ENCODE assay signal across 8 mouse cellular contexts in the genomic region with DNA sequence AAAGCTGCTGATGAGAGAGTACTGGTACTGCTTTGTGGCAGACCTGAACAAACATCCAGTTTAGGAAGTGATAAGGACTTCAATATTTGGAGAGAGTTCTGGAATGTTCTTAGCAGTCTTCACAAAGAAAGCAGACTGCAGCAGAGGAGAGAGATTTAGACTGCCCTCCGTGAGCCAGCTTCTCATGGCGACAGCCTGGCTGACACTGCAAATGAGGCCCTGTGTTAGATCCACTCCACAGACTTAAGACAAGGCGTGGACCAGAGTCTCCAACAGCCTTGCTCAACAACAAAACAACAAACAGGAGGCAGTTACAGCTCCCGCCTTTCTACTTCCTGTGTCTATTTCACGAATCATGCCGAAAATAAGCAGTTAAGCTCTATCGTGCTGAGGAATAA.
DNase-seq lines count a peak whose midpoint lies in the region; ATAC-seq and TF ChIP-seq lines count a peak whose summit lies in the region.

No protein-coding gene starts in this region.

- no peak overlapping the region; the same call in 1 of the 2 replicates for H3K4me2 ChIP-seq in forebrain, embryonic 12.5 days
- peak overlapping the region; percentile 28 for H3K4me2 ChIP-seq in intestine, embryonic 16.5 days (ENCODE audit: low read depth, low read length)
- H3K4me2 ChIP-seq in midbrain, postnatal 0 days (ENCODE audit: low read depth, low read length, poor library complexity, severe bottlenecking), result peak overlapping the region; percentile 35

- H3K4me3 ChIP-seq in layer of hippocampus, adult 2 months, result peak overlapping the region; percentile 51; the same call in 1 of the 2 replicates
- no peak overlapping the region for H3K4me3 ChIP-seq in forebrain, embryonic 12.5 days (replicated peaks)
- H3K4me3 ChIP-seq in intestine, embryonic 16.5 days (ENCODE audit: low read length), result peak overlapping the region; percentile 34; the same call in 1 of the 2 replicates
- H3K4me3 ChIP-seq in midbrain, postnatal 0 days (ENCODE audit: low read depth, low read length), result peak overlapping the region; percentile 32; the same call in 1 of the 2 replicates

- no peaks in the 10 kb centered on the region for H3K36me3 ChIP-seq in forebrain, embryonic 12.5 days (replicated peaks)
- no peaks in the 10 kb centered on the region for H3K36me3 ChIP-seq in intestine, embryonic 16.5 days (ENCODE audit: control insufficient read depth, insufficient read depth, low read length)
- H3K36me3 ChIP-seq in midbrain, postnatal 0 days (ENCODE audit: insufficient read depth, low read length), result no peaks in the 10 kb centered on the region

- H3K27ac ChIP-seq in layer of hippocampus, adult 2 months, result peak overlapping the region; percentile 92
- H3K27ac ChIP-seq in forebrain, embryonic 12.5 days, result peak overlapping the region; percentile 59; the same call in 1 of the 2 replicates
- H3K27ac ChIP-seq in intestine, embryonic 16.5 days (ENCODE audit: low read length), result no peak overlapping the region
- peak overlapping the region; percentile 39; the same call in 1 of the 2 replicates for H3K27ac ChIP-seq in midbrain, postnatal 0 days (ENCODE audit: low read depth, low read length)

- H3K9me3 ChIP-seq in forebrain, embryonic 12.5 days, result no peaks in the 10 kb centered on the region
- H3K9me3 ChIP-seq in intestine, embryonic 16.5 days (ENCODE audit: control insufficient read depth, low read length), result no peaks in the 10 kb centered on the region
- H3K9me3 ChIP-seq in midbrain, postnatal 0 days (ENCODE audit: low read length), result no peaks in the 10 kb centered on the region

- 64% methylated on average over 7 of the region's 7 CpGs for WGBS in forebrain, embryonic 12.5 days
- 47% methylated on average over 7 of the region's 7 CpGs for WGBS in intestine, embryonic 16.5 days
- WGBS in midbrain, postnatal 0 days, result 32% methylated on average over 7 of the region's 7 CpGs

- no peaks in the 10 kb centered on the region for H3K27me3 ChIP-seq in forebrain, embryonic 12.5 days
- no peaks in the 10 kb centered on the region for H3K27me3 ChIP-seq in intestine, embryonic 16.5 days (replicated peaks; ENCODE audit: control insufficient read depth, insufficient read depth, low read length)
- no peaks in the 10 kb centered on the region for H3K27me3 ChIP-seq in midbrain, postnatal 0 days (ENCODE audit: insufficient read depth, low read length)

- no peak overlapping the region for H3K9ac ChIP-seq in forebrain, embryonic 12.5 days
- peak overlapping the region; percentile 22; the same call in 1 of the 2 replicates for H3K9ac ChIP-seq in intestine, embryonic 16.5 days (ENCODE audit: low read depth, low read length)
- peak overlapping the region; percentile 50; the same call in 1 of the 2 replicates for H3K9ac ChIP-seq in midbrain, postnatal 0 days (replicated peaks; ENCODE audit: low read length, poor library complexity, severe bottlenecking)

- peak; percentile 47 for ATAC-seq in forebrain, embryonic 12.5 days (ENCODE audit: low FRiP score)
- ATAC-seq in intestine, embryonic 16.5 days, result peak; percentile 29; the same call in 1 of the 2 replicates
- 0 out of 2 replicates have a peak, but pooled peaks have one; percentile 11 for ATAC-seq in midbrain, postnatal 0 days (ENCODE audit: low FRiP score)

- H3K4me1 ChIP-seq in forebrain, embryonic 12.5 days, result peaks cover 13% of the 10 kb centered on the region
- peaks cover 4% of the 10 kb centered on the region; the same call in 1 of the 2 replicates for H3K4me1 ChIP-seq in intestine, embryonic 16.5 days (ENCODE audit: control insufficient read depth, insufficient read depth, low read length)
- H3K4me1 ChIP-seq in midbrain, postnatal 0 days (ENCODE audit: insufficient read depth, low read length), result no peaks in the 10 kb centered on the region

- TF ChIP-seq CTCF in layer of hippocampus, adult 2 months (conservative IDR thresholded peaks at IDR 0.05), result no peak
- TF ChIP-seq CTCF in midbrain, postnatal 0 days (IDR thresholded peaks at IDR 0.05), result no peak

- DNase-seq in layer of hippocampus, adult 2 months (ENCODE audit: low spot score in 2 of 2), result no peak
- no peak for DNase-seq in layer of hippocampus, adult 11-12 months (ENCODE audit: low spot score)
- DNase-seq in midbrain, postnatal 0 days (ENCODE audit: low spot score), result no peak
- DNase-seq in B cell, adult 2 months, result no peak
- no peak for DNase-seq in embryo, embryonic 10 days (ENCODE audit: low spot score)
- DNase-seq in cerebellum, adult 11-12 months, result no peak
